Mouse (Mus musculus): Measurements from ENCODE around the gene Dnajb8.

DNA sequence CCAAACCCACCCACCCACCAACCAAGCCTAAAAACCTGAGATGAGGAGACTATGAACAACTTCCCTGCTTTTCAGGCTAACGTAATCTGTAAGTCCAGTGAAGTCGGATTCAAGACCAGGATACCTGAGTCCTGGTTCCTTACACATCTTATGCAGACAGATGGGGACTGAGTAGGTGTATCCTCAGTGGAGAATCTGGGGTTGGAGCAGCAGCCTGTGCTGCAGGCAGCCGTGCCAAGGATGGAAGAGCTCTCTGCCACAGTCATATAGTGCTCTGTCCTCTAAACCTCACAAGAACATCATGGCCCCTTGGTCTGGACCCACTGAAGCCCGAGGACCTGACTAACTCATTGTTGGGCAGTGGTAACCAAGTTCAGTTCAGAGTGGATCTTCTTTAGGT lies 55.2 kb downstream of the Dnajb8 start:
- no peak for TF ChIP-seq CTCF (conservative IDR thresholded peaks at IDR 0.05; ENCODE audit: insufficient read depth, insufficient read length, low read depth, low read length)
- no peak for TF ChIP-seq POLR2A (IDR thresholded peaks at IDR 0.05; ENCODE audit: low read depth, low read length)
